8 mouse cellular contexts compared by ENCODE assay signal in genomic region chr2:14874281-14875037, GRCm38 (mm10).
DNase-seq lines count a peak whose midpoint lies in the region; ATAC-seq and TF ChIP-seq lines count a peak whose summit lies in the region.

No protein-coding gene starts in this region.

- no peak overlapping the region for H3K9ac ChIP-seq in heart, postnatal 0 days (replicated peaks; ENCODE audit: low read depth, low read length)
- no peak overlapping the region for H3K9ac ChIP-seq in hindbrain, embryonic 12.5 days
- H3K9ac ChIP-seq in midbrain, embryonic 14.5 days (replicated peaks; ENCODE audit: low read length): peak overlapping the region; percentile 43; the same call in 1 of the 2 replicates

- H3K4me2 ChIP-seq in heart, postnatal 0 days (ENCODE audit: low read depth, low read length): peak overlapping the region; percentile 48
- H3K4me2 ChIP-seq in hindbrain, embryonic 12.5 days (replicated peaks): peak overlapping the region; percentile 46
- peak overlapping the region; percentile 53 for H3K4me2 ChIP-seq in midbrain, embryonic 14.5 days (ENCODE audit: low read length)

- no peak for DNase-seq in heart, postnatal 0 days (ENCODE audit: low spot score)
- no peak for DNase-seq in heart, postnatal 36 days
- peak; percentile 45 for DNase-seq in midbrain, embryonic 14.5 days
- DNase-seq in yolk sac, embryonic 10.5 days (ENCODE audit: low spot score): no peak
- no peak for DNase-seq in thymus, adult 2 months

- intact Hi-C loops in heart, postnatal 36 days (cut with DNase I): no loop called here

- H3K4me3 ChIP-seq in heart, postnatal 0 days (ENCODE audit: low read depth, low read length): no peak overlapping the region
- H3K4me3 ChIP-seq in cortical plate, adult 2 months (ENCODE audit: insufficient read depth, low read length): peak overlapping the region; percentile 60
- H3K4me3 ChIP-seq in hindbrain, embryonic 12.5 days: no peak overlapping the region
- H3K4me3 ChIP-seq in midbrain, embryonic 14.5 days (replicated peaks; ENCODE audit: low read depth, low read length): peak overlapping the region; percentile 31
- no peak overlapping the region for H3K4me3 ChIP-seq in thymus, adult 2 months (ENCODE audit: control insufficient read depth, insufficient read depth, low read length)

- H3K4me1 ChIP-seq in heart, postnatal 0 days (ENCODE audit: control insufficient read depth, insufficient read depth): peaks cover 11% of the 10 kb centered on the region; the same call in 1 of the 2 replicates
- H3K4me1 ChIP-seq in cortical plate, adult 2 months (ENCODE audit: control insufficient read depth, insufficient read depth, low read length): peaks cover 2% of the 10 kb centered on the region; the same call in 1 of the 2 replicates
- peaks cover 21% of the 10 kb centered on the region for H3K4me1 ChIP-seq in hindbrain, embryonic 12.5 days
- peaks cover 19% of the 10 kb centered on the region for H3K4me1 ChIP-seq in midbrain, embryonic 14.5 days (ENCODE audit: control insufficient read depth, insufficient read depth, low read length)
- no peaks in the 10 kb centered on the region for H3K4me1 ChIP-seq in thymus, adult 2 months (replicated peaks; ENCODE audit: control insufficient read depth, insufficient read depth, low read length)

- H3K36me3 ChIP-seq in heart, postnatal 0 days (replicated peaks; ENCODE audit: control insufficient read depth, insufficient read depth, low read length): no peaks in the 10 kb centered on the region
- no peaks in the 10 kb centered on the region for H3K36me3 ChIP-seq in hindbrain, embryonic 12.5 days
- H3K36me3 ChIP-seq in midbrain, embryonic 14.5 days (ENCODE audit: control insufficient read depth, insufficient read depth, low read length): no peaks in the 10 kb centered on the region
- H3K36me3 ChIP-seq in thymus, adult 2 months (ENCODE audit: control insufficient read depth, insufficient read depth, low read length): no peaks in the 10 kb centered on the region

- WGBS in heart, postnatal 0 days: 63% methylated on average over 13 of the region's 13 CpGs
- WGBS in hindbrain, embryonic 12.5 days: 38% methylated on average over 13 of the region's 13 CpGs
- 31% methylated on average over 13 of the region's 13 CpGs for WGBS in midbrain, embryonic 14.5 days
- 90% methylated on average over 13 of the region's 13 CpGs for WGBS in thymus, adult 2 months

- TF ChIP-seq EP300 in heart, postnatal 0 days (IDR thresholded peaks at IDR 0.05; ENCODE audit: low read depth): no peak

- H3K27me3 ChIP-seq in heart, postnatal 0 days (ENCODE audit: control insufficient read depth, insufficient read depth, low read length): no peaks in the 10 kb centered on the region
- no peaks in the 10 kb centered on the region; the same call in 1 of the 2 replicates for H3K27me3 ChIP-seq in hindbrain, embryonic 12.5 days
- no peaks in the 10 kb centered on the region for H3K27me3 ChIP-seq in midbrain, embryonic 14.5 days (ENCODE audit: control insufficient read depth, insufficient read depth, low read length)
- H3K27me3 ChIP-seq in thymus, adult 2 months (ENCODE audit: control insufficient read depth, insufficient read depth, low read length): no peaks in the 10 kb centered on the region

- no peak for TF ChIP-seq CTCF in heart, postnatal 0 days (IDR thresholded peaks at IDR 0.05; ENCODE audit: low read depth)
- TF ChIP-seq CTCF in cortical plate, adult 2 months (IDR thresholded peaks at IDR 0.05; ENCODE audit: extremely low read depth, insufficient read depth, low read length): no peak
- no peak for TF ChIP-seq CTCF in thymus, adult 2 months (IDR thresholded peaks at IDR 0.05; ENCODE audit: borderline replicate concordance, control insufficient read depth, extremely low read depth, insufficient read depth, low read length, poor library complexity)

- ATAC-seq in heart, postnatal 0 days (ENCODE audit: insufficient read depth, low read depth): no peak
- no peak for ATAC-seq in hindbrain, embryonic 12.5 days (ENCODE audit: low FRiP score)
- ATAC-seq in midbrain, embryonic 14.5 days (ENCODE audit: low FRiP score, low TSS enrichment): no peak
- ATAC-seq in megakaryocyte-erythroid progenitor cell, adult 5-6 weeks (replicated peaks; ENCODE audit: low FRiP score, low TSS enrichment, poor library complexity, severe bottlenecking): no peak

- no peak overlapping the region for H3K27ac ChIP-seq in heart, postnatal 0 days (ENCODE audit: low read depth)
- peak overlapping the region; percentile 43 for H3K27ac ChIP-seq in cortical plate, adult 2 months (ENCODE audit: insufficient read depth, low read length)
- H3K27ac ChIP-seq in hindbrain, embryonic 12.5 days: no peak overlapping the region
- H3K27ac ChIP-seq in midbrain, embryonic 14.5 days (replicated peaks; ENCODE audit: low read depth, low read length): peak overlapping the region; percentile 71
- no peak overlapping the region for H3K27ac ChIP-seq in thymus, adult 2 months (ENCODE audit: control insufficient read depth, insufficient read depth, low read length)

- peak; percentile 46 for TF ChIP-seq POLR2A in cortical plate, adult 2 months (IDR thresholded peaks at IDR 0.05; ENCODE audit: extremely low read depth, insufficient read depth, low read length)
- no peak for TF ChIP-seq POLR2A in thymus, adult 2 months (IDR thresholded peaks at IDR 0.05; ENCODE audit: control insufficient read depth, extremely low read depth, insufficient read depth, low read length, poor library complexity)

- no peaks in the 10 kb centered on the region for H3K9me3 ChIP-seq in heart, postnatal 0 days (replicated peaks; ENCODE audit: control insufficient read depth, low read length)
- no peaks in the 10 kb centered on the region for H3K9me3 ChIP-seq in hindbrain, embryonic 12.5 days (replicated peaks)
- H3K9me3 ChIP-seq in midbrain, embryonic 14.5 days (ENCODE audit: control insufficient read depth, low read length): no peaks in the 10 kb centered on the region

Comparison
In these comparisons a context has a peak if more than half of its experiments do, and no peak if none do; other contexts are left out.
1. H3K27ac ChIP-seq: peak in cortical plate, adult 2 months (single experiment) and midbrain, embryonic 14.5 days (single experiment); none in heart, postnatal 0 days (single experiment), hindbrain, embryonic 12.5 days (single experiment) and thymus, adult 2 months (single experiment).
2. H3K4me3 ChIP-seq: peak in cortical plate, adult 2 months (single experiment) and midbrain, embryonic 14.5 days (single experiment); none in heart, postnatal 0 days (single experiment), hindbrain, embryonic 12.5 days (single experiment) and thymus, adult 2 months (single experiment).
3. Peak in every context shown above with its lines, with median percentiles within 50 percentile points of each other: H3K4me2 ChIP-seq.